Mouse (Mus musculus): ENCODE data around the gene Mus81. TPM values are rescaled to one million over a fixed set of nuclear protein-coding genes. Genes with fewer than 3 reads are reported as not detected.

Mus81 gene
- polyA plus RNA-seq, 1 experiment: 27.1 TPM

DNA sequence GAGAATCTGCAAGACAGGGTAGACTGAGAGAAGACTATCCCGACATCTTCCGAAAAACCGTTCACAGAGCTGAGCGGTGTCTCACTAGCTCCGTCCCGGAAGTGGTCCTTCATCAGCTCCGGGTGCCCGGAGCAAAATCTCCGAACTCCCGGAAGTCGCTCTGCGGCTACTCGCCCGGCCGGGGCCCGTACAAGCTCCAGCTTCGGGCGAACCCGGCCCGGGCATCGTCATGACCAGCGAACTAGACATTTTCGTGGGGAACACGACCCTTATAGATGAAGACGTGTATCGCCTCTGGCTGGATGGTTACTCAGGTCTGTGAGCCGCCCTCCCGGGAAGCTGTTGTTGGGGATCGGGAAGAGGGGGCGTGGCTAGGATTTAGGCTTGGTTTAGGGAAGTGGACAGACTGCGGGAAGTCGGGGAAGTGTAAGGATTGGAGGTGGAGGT, 27.7 kb downstream of the Mus81 start, which contains the start of gene Fibp:
TSS of gene Fibp (plus strand) at position 151 of the 447 bp plus-strand sequence.
- Histone ChIP-seq H3K4me1 (ENCODE audit: control insufficient read depth, insufficient read depth, low read length) (peaks cover 16% of the 10 kb centered on the region; the same call in 1 of the 2 replicates), H3K27ac (ENCODE audit: insufficient read depth, low read length) (peak within 1 kb of the TSS; percentile 82)

DNA sequence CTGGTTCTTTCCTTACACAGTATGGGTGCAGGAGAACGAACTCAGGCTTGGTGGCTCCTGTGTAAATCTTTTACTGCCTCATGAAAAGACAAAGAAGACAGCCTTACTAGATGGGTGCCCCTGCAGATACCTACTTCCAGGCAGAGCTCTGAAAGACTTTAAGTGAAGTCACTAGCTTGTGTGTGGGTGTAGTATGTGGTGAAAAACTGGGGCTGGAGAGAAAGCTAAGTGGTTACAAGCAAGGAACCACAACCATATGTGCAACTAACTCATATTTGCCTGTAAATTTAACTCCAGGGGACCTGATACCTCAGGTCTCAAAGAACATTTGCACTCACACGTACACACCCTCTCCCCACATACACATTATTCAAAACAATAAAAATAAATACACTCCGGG, 28.3 kb downstream of the Mus81 start:
- H3K27ac ChIP-seq (ENCODE audit: insufficient read depth, low read length): peak overlapping the region; percentile 82; the same call in 1 of the 2 replicates
- TF ChIP-seq POLR2A (IDR thresholded peaks at IDR 0.05; ENCODE audit: low read depth, low read length) (0 out of 2 replicates have a peak, but pooled peaks have one; percentile 20), CTCF (IDR thresholded peaks at IDR 0.05; ENCODE audit: borderline replicate concordance, insufficient read depth, low read length) (no peak)
- H3K4me3 ChIP-seq (ENCODE audit: insufficient read depth, low read length): peak overlapping the region; percentile 84; the same call in 1 of the 2 replicates
- H3K4me1 ChIP-seq (ENCODE audit: control insufficient read depth, insufficient read depth, low read length): peaks cover 20% of the 10 kb centered on the region; the same call in 1 of the 2 replicates

More for the DNA sequence above, 27.7 kb downstream of the Mus81 start, which contains the start of gene Fibp:
- H3K4me3 ChIP-seq (ENCODE audit: insufficient read depth, low read length): peak within 1 kb of the TSS; percentile 84
- TF ChIP-seq POLR2A (IDR thresholded peaks at IDR 0.05; ENCODE audit: low read depth, low read length) (peak; percentile 85), CTCF (IDR thresholded peaks at IDR 0.05; ENCODE audit: borderline replicate concordance, insufficient read depth, low read length) (no peak)

- TF ChIP-seq POLR2A (IDR thresholded peaks at IDR 0.05; ENCODE audit: low read depth, low read length) (no peak), CTCF (IDR thresholded peaks at IDR 0.05; ENCODE audit: borderline replicate concordance, insufficient read depth, low read length) (no peak)
- Histone ChIP-seq H3K4me3 (ENCODE audit: insufficient read depth, low read length) (no peak overlapping the region), H3K27ac (ENCODE audit: insufficient read depth, low read length) (no peak overlapping the region), H3K4me1 (ENCODE audit: control insufficient read depth, insufficient read depth, low read length) (peaks cover 21% of the 10 kb centered on the region; the same call in 1 of the 2 replicates)
Observed at GRCm38 (mm10) chr19:5459019-5459418, 29.2 kb downstream of the Mus81 start.

GRCm38 (mm10) chr19:5457746-5458442, 30.3 kb downstream of the Mus81 start, which contains the start of gene Ccdc85b:
Gene Ccdc85b, minus strand, starts transcription at chr19:5457894.
- Histone ChIP-seq H3K4me3 (ENCODE audit: insufficient read depth, low read length) (peak within 1 kb of the TSS; percentile 70), H3K4me1 (ENCODE audit: control insufficient read depth, insufficient read depth, low read length) (peaks cover 21% of the 10 kb centered on the region; the same call in 1 of the 2 replicates), H3K27ac (ENCODE audit: insufficient read depth, low read length) (peak within 1 kb of the TSS; percentile 66)
- TF ChIP-seq CTCF (IDR thresholded peaks at IDR 0.05; ENCODE audit: borderline replicate concordance, insufficient read depth, low read length) (no peak), POLR2A (IDR thresholded peaks at IDR 0.05; ENCODE audit: low read depth, low read length) (no peak)

- Histone ChIP-seq H3K4me3 (ENCODE audit: insufficient read depth, low read length) (peak overlapping the region; percentile 70), H3K27ac (ENCODE audit: insufficient read depth, low read length) (peak overlapping the region; percentile 66), H3K4me1 (ENCODE audit: control insufficient read depth, insufficient read depth, low read length) (peaks cover 21% of the 10 kb centered on the region; the same call in 1 of the 2 replicates)
- TF ChIP-seq POLR2A (IDR thresholded peaks at IDR 0.05; ENCODE audit: low read depth, low read length): peak; percentile 95
- no peak for TF ChIP-seq CTCF (IDR thresholded peaks at IDR 0.05; ENCODE audit: borderline replicate concordance, insufficient read depth, low read length)
Observed at GRCm38 (mm10) chr19:5456922-5457745, 31.1 kb downstream of the Mus81 start.

DNA sequence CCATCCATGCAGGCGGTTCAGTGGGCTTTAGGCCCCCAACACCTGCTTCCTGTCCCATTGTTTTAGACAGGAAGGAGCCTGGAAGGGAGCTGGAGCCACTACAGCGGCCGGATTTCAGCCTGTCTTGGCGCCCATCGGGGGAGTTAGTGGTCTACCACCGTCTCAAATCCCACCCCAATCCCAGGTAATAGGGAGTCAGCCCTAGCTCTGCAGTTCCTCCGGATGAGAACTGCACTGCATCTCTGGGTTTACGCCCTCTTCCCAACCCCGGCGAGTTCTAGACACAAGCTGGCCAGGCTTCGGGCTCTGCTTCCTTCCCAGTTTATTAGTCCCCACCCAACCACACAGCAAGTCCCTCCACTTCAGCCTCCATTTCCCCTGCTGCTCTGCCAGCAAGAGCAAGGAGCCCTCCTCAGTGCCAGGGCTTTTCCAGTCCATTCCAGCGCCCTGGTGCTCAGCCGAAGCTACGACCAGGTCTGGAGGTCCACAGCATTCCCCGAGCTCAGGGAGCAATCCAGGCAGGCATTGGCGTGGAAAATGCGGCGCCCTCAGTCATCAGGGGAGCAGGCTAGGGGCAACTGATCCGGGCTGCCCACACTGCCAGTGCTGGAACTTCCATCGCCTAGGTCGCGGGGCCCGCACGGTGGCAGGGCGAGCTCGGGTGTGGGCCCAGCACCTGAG, 31.8 kb downstream of the Mus81 start:
- peaks cover 16% of the 10 kb centered on the region; the same call in 1 of the 2 replicates for H3K4me1 ChIP-seq (ENCODE audit: control insufficient read depth, insufficient read depth, low read length)
- peak overlapping the region; percentile 70 for H3K4me3 ChIP-seq (ENCODE audit: insufficient read depth, low read length)
- TF ChIP-seq CTCF (IDR thresholded peaks at IDR 0.05; ENCODE audit: borderline replicate concordance, insufficient read depth, low read length) (no peak), POLR2A (IDR thresholded peaks at IDR 0.05; ENCODE audit: low read depth, low read length) (peak; percentile 1; the same call in 1 of the 2 replicates)
- H3K27ac ChIP-seq (ENCODE audit: insufficient read depth, low read length): peak overlapping the region; percentile 66; the same call in 1 of the 2 replicates

DNA sequence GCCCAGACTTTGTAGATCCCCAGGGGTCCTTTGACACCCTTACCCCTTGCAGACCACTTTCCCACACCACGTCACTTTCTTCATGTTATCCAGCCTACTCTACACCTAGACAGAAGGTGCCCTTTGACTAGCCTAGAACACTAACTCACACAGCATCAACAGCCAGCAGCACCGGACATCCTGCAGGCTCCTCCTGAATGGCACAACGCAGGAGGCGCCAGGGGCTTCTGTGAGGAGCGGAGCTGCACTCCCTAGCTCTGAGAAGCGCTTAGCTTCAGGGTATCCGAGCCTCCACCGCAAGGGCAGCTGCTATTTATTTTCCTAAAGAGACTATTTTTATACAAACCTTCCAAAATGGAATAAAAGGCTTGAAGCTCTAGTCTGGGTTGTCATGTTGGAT, 32.6 kb downstream of the Mus81 start:
- Histone ChIP-seq H3K4me3 (ENCODE audit: insufficient read depth, low read length) (peak overlapping the region; percentile 70), H3K27ac (ENCODE audit: insufficient read depth, low read length) (no peak overlapping the region), H3K4me1 (ENCODE audit: control insufficient read depth, insufficient read depth, low read length) (peaks cover 14% of the 10 kb centered on the region; the same call in 1 of the 2 replicates)
- TF ChIP-seq CTCF (IDR thresholded peaks at IDR 0.05; ENCODE audit: borderline replicate concordance, insufficient read depth, low read length) (no peak), POLR2A (IDR thresholded peaks at IDR 0.05; ENCODE audit: low read depth, low read length) (no peak)

GRCm38 (mm10) chr19:5455037-5455436, 33.2 kb downstream of the Mus81 start:
- TF ChIP-seq CTCF (IDR thresholded peaks at IDR 0.05; ENCODE audit: borderline replicate concordance, insufficient read depth, low read length) (no peak), POLR2A (IDR thresholded peaks at IDR 0.05; ENCODE audit: low read depth, low read length) (no peak)
- Histone ChIP-seq H3K4me3 (ENCODE audit: insufficient read depth, low read length) (peak overlapping the region; percentile 70; the same call in 1 of the 2 replicates), H3K27ac (ENCODE audit: insufficient read depth, low read length) (no peak overlapping the region), H3K4me1 (ENCODE audit: control insufficient read depth, insufficient read depth, low read length) (peaks cover 15% of the 10 kb centered on the region; the same call in 1 of the 2 replicates)

GRCm38 (mm10) chr19:5451766-5452165, 36.4 kb downstream of the Mus81 start:
- no peak overlapping the region for H3K27ac ChIP-seq (ENCODE audit: insufficient read depth, low read length)
- TF ChIP-seq CTCF (IDR thresholded peaks at IDR 0.05; ENCODE audit: borderline replicate concordance, insufficient read depth, low read length) (no peak), POLR2A (IDR thresholded peaks at IDR 0.05; ENCODE audit: low read depth, low read length) (no peak)
- peaks cover 11% of the 10 kb centered on the region; the same call in 1 of the 2 replicates for H3K4me1 ChIP-seq (ENCODE audit: control insufficient read depth, insufficient read depth, low read length)
- no peak overlapping the region for H3K4me3 ChIP-seq (ENCODE audit: insufficient read depth, low read length)
